Mouse (Mus musculus) forebrain, embryonic 13.5 days (tissue): ENCODE measurements around the gene Inpp5a. TPM values are rescaled to one million over a fixed set of nuclear protein-coding genes. Genes with fewer than 3 reads are reported as not detected.

Experiments
- ATAC-seq: fragments of 200-750 bp; cut with Nextera tagmentation; 2 replicates; pipeline ENCODE4 v1.8.0; 2017
- H3K27ac ChIP-seq: fragments of 300-500 bp; sonication (generic); 2 replicates; pipeline ENCODE4 v1.5.1; 2015; ENCODE audit warnings: inconsistent platforms, mild to moderate bottlenecking, moderate library complexity
- H3K27me3 ChIP-seq: fragments of 300-500 bp; sonication (generic); 2 replicates; pipeline ENCODE4 v1.6.1; 2015; ENCODE audit warnings: mild to moderate bottlenecking, inconsistent platforms
- H3K36me3 ChIP-seq: fragments of 300-500 bp; sonication (generic); 2 replicates; pipeline ENCODE4 v1.6.1; 2015; ENCODE audit warnings: mild to moderate bottlenecking, inconsistent platforms; ENCODE audit not compliant: poor library complexity, severe bottlenecking
- H3K4me1 ChIP-seq: fragments of 300-500 bp; sonication (generic); 2 replicates; pipeline ENCODE4 v1.6.1; 2015; ENCODE audit warnings: inconsistent platforms
- H3K4me2 ChIP-seq: fragments of 300-500 bp; sonication (generic); 2 replicates; pipeline ENCODE4 v1.6.1; 2015; ENCODE audit warnings: inconsistent platforms, mild to moderate bottlenecking, moderate library complexity
- H3K4me3 ChIP-seq: fragments of 300-500 bp; sonication (generic); 2 replicates; pipeline ENCODE4 v1.5.1; 2015; ENCODE audit warnings: mild to moderate bottlenecking, inconsistent platforms
- H3K9ac ChIP-seq: fragments of 300-500 bp; sonication (generic); 2 replicates; pipeline ENCODE4 v1.6.1; 2015; ENCODE audit warnings: mild to moderate bottlenecking, inconsistent platforms
- H3K9me3 ChIP-seq: fragments of 300-500 bp; sonication (generic); replicated peaks from 2 replicates; pipeline ENCODE4 v1.6.1; 2016; ENCODE audit warnings: inconsistent platforms
- WGBS: fragments of 180-500 bp; shearing (Covaris S2); methylation state at CpG from one replicate; pipeline ENCODE4 v1.1.7; 2015; 5-methylcytosine and 5-hydroxymethylcytosine counted together
- polyA plus RNA-seq: library from polyadenylated mRNA; unstranded; fragments of >200 nt; fragmentation: Nextera tagmentation; extraction: Ambion mirVana; gene quantifications from 2 replicates; pipeline ENCODE4 v1.2.1, GENCODE M21; 2015

Gene Inpp5a
- polyA plus RNA-seq, 1 experiment from 2014 or later, result 9.7 TPM

- Histone ChIP-seq H3K9ac (no peak overlapping the region), H3K36me3 (no peaks in the 10 kb centered on the region; the same call in 1 of the 2 replicates), H3K4me2 (no peak overlapping the region), H3K27ac (no peak overlapping the region), H3K4me3 (no peak overlapping the region), H3K4me1 (peaks cover 5% of the 10 kb centered on the region; the same call in 1 of the 2 replicates), H3K27me3 (peaks cover 15% of the 10 kb centered on the region; the same call in 1 of the 2 replicates), H3K9me3 (no peaks in the 10 kb centered on the region)
- 78% methylated on average over 6 of the region's 6 CpGs for WGBS
- no peak for ATAC-seq
Measured at GRCm38 (mm10) chr7:139565998-139566397, 177.1 kb downstream of the Inpp5a start.

GRCm38 (mm10) chr7:139566533-139566932 lies 177.6 kb downstream of the Inpp5a start:
- Histone ChIP-seq H3K36me3 (no peaks in the 10 kb centered on the region; the same call in 1 of the 2 replicates), H3K9ac (no peak overlapping the region), H3K4me1 (peaks cover 5% of the 10 kb centered on the region; the same call in 1 of the 2 replicates), H3K27ac (no peak overlapping the region), H3K4me2 (no peak overlapping the region), H3K9me3 (no peaks in the 10 kb centered on the region), H3K4me3 (no peak overlapping the region), H3K27me3 (peaks cover 10% of the 10 kb centered on the region; the same call in 1 of the 2 replicates)
- WGBS, result 83% methylated on average over 8 of the region's 8 CpGs
- ATAC-seq, result no peak

- no peak for ATAC-seq
- no peak overlapping the region for H3K4me3 ChIP-seq
- H3K4me1 ChIP-seq, result peaks cover 5% of the 10 kb centered on the region; the same call in 1 of the 2 replicates
- no peak overlapping the region for H3K27ac ChIP-seq
- H3K9me3 ChIP-seq, result no peaks in the 10 kb centered on the region
- peaks cover 10% of the 10 kb centered on the region; the same call in 1 of the 2 replicates for H3K27me3 ChIP-seq
- WGBS, result 96% methylated on average over 5 of the region's 5 CpGs
- H3K9ac ChIP-seq, result no peak overlapping the region
- H3K36me3 ChIP-seq, result no peaks in the 10 kb centered on the region
- H3K4me2 ChIP-seq, result no peak overlapping the region
Measured at GRCm38 (mm10) chr7:139570788-139571187, 181.9 kb downstream of the Inpp5a start.

DNA sequence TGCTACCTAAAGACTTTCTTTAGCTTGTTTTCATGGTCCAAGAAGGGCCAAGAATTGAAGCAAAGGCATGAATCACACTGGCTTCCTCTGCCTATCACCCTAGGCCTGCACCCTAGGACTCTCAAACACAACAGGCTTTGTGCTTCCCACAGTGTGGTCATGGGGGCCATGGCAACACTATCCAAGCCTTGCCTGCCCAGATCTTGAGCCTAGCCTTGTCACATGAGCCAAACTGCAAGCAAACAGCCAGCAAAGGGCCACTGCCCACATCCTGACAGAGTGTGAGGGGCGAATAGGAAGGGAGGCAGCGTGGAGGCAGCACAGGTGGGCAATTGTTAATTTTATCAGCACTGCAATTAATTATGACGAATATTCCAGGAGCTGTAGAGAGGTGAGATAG lies 183.8 kb downstream of the Inpp5a start:
- no peaks in the 10 kb centered on the region for H3K9me3 ChIP-seq
- H3K27me3 ChIP-seq, result peaks cover 20% of the 10 kb centered on the region
- no peak overlapping the region for H3K4me2 ChIP-seq
- H3K36me3 ChIP-seq, result 0 out of 2 replicates have a peak, but pooled peaks cover 3% of the 10 kb centered on the region
- no peak overlapping the region for H3K9ac ChIP-seq
- no peak for ATAC-seq
- 91% methylated on average over 3 of the region's 3 CpGs for WGBS
- no peaks in the 10 kb centered on the region for H3K4me1 ChIP-seq
- H3K27ac ChIP-seq, result no peak overlapping the region
- H3K4me3 ChIP-seq, result no peak overlapping the region

- H3K9ac ChIP-seq, result no peak overlapping the region
- WGBS, result 86% methylated on average over 16 of the region's 16 CpGs
- ATAC-seq, result no peak
- H3K36me3 ChIP-seq, result 0 out of 2 replicates have a peak, but pooled peaks cover 4% of the 10 kb centered on the region
- peaks cover 55% of the 10 kb centered on the region for H3K27me3 ChIP-seq
- H3K27ac ChIP-seq, result no peak overlapping the region
- peaks cover 5% of the 10 kb centered on the region for H3K4me1 ChIP-seq
- no peak overlapping the region for H3K4me2 ChIP-seq
- H3K9me3 ChIP-seq, result no peaks in the 10 kb centered on the region
- H3K4me3 ChIP-seq, result no peak overlapping the region
Measured at GRCm38 (mm10) chr7:139576064-139576686, 187.3 kb downstream of the Inpp5a start.

GRCm38 (mm10) chr7:139579261-139579905 lies 190.5 kb downstream of the Inpp5a start:
- no peak overlapping the region for H3K4me3 ChIP-seq
- no peak for ATAC-seq
- H3K9me3 ChIP-seq, result no peaks in the 10 kb centered on the region
- peak overlapping the region; percentile 18; the same call in 1 of the 2 replicates for H3K4me2 ChIP-seq
- H3K4me1 ChIP-seq, result peaks cover 26% of the 10 kb centered on the region
- WGBS, result 64% methylated on average over 21 of the region's 21 CpGs
- 0 out of 2 replicates have a peak, but pooled peaks cover 4% of the 10 kb centered on the region for H3K36me3 ChIP-seq
- H3K27me3 ChIP-seq, result peaks cover 87% of the 10 kb centered on the region
- no peak overlapping the region for H3K27ac ChIP-seq
- H3K9ac ChIP-seq, result no peak overlapping the region

DNA sequence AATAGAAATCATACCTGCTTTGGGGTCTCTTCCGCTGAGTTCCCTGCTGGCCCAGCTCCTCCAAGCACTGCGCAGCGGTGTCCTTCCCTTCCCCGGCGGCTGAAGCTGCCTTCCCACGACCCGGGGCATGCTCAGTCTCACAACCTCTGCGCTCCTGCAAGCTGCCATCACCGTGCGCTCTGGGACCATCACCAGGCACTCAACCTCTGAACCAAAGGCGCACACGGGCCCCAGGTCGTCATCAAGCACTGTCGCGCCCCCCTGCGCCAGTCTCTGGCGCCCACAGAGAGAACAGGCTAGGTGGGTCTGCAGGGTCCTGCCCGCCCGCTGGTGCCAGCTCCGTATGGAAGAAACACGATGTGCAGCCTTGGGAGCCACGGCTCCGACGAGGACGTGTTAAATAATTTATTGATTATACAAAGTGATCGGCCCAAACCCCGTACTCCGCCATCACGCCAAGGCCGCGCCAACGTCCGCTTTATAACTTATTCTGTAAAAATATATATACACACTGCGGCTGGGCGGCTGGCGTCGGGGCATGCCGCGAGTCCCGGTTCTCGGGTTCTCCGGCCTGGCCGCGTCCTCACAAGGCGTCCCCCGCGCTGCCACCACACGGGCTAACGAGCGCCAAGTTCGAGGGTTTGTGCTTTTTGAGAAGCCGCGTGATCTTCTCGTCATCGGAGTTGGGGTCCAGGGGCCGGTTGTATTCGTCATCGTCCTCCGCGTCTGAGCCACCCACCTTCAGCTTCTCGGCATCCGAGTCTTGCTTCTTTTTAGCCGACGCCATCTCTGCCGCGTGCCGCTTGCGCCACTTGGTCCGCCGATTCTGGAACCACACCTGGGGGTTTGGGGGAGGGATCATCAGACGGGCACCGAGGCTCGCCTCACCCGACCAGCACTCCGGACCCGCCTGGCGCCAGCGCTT lies 192.2 kb downstream of the Inpp5a start:
- no peak for ATAC-seq
- WGBS, result 2% methylated on average over 78 of the region's 78 CpGs

GRCm38 (mm10) chr7:139581801-139582571 lies 193.1 kb downstream of the Inpp5a start:
- Histone ChIP-seq H3K9ac (peak overlapping the region; percentile 37), H3K9me3 (no peaks in the 10 kb centered on the region), H3K4me3 (peak overlapping the region; percentile 40), H3K27me3 (peaks cover 100% of the 10 kb centered on the region), H3K4me2 (peak overlapping the region; percentile 60), H3K36me3 (0 out of 2 replicates have a peak, but pooled peaks cover 4% of the 10 kb centered on the region), H3K27ac (no peak overlapping the region), H3K4me1 (peaks cover 35% of the 10 kb centered on the region)
- peak; percentile 48 for ATAC-seq
- under 1% methylated on average over 82 of the region's 82 CpGs for WGBS

More for the DNA sequence above, 192.2 kb downstream of the Inpp5a start:
- Histone ChIP-seq H3K27me3 (peaks cover 99% of the 10 kb centered on the region), H3K4me3 (peak overlapping the region; percentile 40), H3K27ac (no peak overlapping the region), H3K9ac (peak overlapping the region; percentile 37; the same call in 1 of the 2 replicates), H3K4me1 (peaks cover 35% of the 10 kb centered on the region), H3K4me2 (peak overlapping the region; percentile 60), H3K9me3 (no peaks in the 10 kb centered on the region), H3K36me3 (0 out of 2 replicates have a peak, but pooled peaks cover 4% of the 10 kb centered on the region)

DNA sequence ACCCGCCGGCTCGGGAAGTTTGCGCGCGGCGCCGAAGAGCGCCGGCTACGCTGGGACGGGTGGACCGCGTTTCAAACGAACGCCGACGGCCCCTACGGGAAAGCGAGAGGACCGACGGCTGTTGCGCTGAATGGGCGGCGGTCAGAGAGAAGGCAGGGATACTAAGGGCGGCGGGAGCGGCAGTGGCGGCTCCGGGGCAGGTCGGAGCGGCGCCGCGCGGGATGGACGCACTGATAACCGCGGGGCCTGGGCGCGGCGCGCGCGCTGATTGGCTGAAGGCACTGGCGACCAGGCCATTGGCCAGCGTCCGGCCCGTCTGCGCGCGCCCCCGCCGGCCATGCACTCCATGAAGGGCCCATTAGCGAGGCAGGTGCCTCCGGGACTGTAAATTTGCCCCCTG lies 193.7 kb downstream of the Inpp5a start, which contains the start of gene Nkx6-2:
TSS of gene Nkx6-2 (minus strand) at position 203 of the 400 bp plus-strand sequence.
- Histone ChIP-seq H3K4me2 (peak within 1 kb of the TSS; percentile 60), H3K36me3 (0 out of 2 replicates have a peak, but pooled peaks cover 2% of the 10 kb centered on the region), H3K4me1 (peaks cover 35% of the 10 kb centered on the region), H3K27me3 (peaks cover 100% of the 10 kb centered on the region), H3K27ac (no peak within 1 kb of the TSS), H3K9me3 (no peaks in the 10 kb centered on the region), H3K4me3 (peak within 1 kb of the TSS; percentile 40), H3K9ac (peak within 1 kb of the TSS; percentile 37)
- WGBS, result under 1% methylated on average over 46 of the region's 56 CpGs
- ATAC-seq, result peak; percentile 71

DNA sequence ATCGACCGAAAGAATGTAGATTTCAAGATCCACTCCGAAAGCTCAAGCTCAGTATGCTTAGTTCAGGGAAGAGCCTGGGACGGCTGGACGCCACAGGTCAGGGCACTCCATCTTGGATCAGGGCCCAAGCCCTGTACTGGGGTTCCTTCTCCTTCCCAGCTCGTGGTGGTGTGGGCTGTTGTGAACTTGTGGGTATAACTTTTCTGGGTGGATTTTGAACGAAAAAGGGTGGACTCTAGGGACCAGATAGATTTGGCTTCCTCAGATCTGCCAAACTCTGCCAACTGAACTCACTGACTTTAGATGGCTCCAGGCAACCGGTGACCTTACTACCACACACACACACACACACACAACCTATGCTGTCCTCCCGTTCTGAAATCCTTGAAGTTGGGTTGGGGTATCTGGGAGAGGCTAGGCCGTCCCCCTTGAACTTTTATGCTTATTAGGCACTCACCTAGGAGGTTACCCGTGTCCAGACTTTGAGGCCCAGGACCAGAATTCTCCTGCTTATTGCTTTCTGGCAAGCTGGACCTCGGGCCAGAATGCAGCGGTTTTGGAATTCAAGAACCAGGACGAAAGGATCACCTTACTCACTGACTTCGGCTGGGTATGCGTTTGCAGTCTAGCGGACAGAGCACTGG lies 194.3 kb downstream of the Inpp5a start:
- Histone ChIP-seq H3K9me3 (no peaks in the 10 kb centered on the region), H3K4me2 (peak overlapping the region; percentile 60; the same call in 1 of the 2 replicates), H3K27me3 (peaks cover 100% of the 10 kb centered on the region), H3K9ac (no peak overlapping the region), H3K4me1 (peaks cover 38% of the 10 kb centered on the region), H3K27ac (no peak overlapping the region), H3K4me3 (peak overlapping the region; percentile 40; the same call in 1 of the 2 replicates), H3K36me3 (no peaks in the 10 kb centered on the region)
- 8% methylated on average over 17 of the region's 17 CpGs for WGBS
- no peak for ATAC-seq
